Mouse (Mus musculus) telencephalon, adult 2 months (tissue): ENCODE data around the gene Lgals2.

Experiments
- DNase-seq: peaks from one replicate; pipeline ENCODE4 v3.0.0-alpha.2; 2011; ENCODE audit warnings: low read depth, low spot score

Gene Lgals2

DNA sequence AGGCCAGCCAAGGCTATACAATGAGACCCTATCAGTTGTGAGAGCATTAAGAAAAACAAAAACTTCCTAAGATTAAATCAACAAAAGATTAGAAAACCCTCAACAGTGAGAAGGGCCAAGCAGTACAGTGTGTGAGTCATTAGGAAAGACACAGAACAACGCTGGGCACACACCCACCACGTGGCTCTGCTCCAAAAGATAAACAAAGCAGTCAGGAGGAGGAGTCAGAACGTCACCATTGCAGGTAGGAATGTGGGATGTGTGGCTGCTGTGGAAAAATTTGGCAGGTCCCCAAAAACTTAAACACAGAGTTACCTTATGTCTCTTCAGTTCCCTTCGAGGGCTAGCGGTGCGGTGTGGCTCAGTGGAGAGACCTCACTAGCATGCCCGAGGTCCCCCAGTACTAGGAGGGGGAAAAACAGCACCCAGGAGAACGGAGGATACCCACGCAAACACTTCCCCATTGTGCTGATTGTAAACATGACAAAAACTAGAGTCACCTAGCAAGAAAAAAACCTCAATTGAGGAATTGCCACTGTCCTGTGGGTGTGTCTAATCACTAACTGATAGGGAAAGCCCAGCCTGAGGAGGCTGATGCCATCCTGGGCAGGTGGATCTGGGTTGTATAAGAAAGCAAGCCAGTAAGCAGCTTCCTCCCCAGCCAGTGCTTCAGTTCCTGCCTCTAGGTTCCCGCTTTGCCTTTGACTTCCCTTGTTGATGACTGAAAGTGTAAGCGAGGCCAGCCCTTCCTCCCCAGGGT lies 39.8 kb downstream of the Lgals2 start:
- DNase-seq: no peak

DNA sequence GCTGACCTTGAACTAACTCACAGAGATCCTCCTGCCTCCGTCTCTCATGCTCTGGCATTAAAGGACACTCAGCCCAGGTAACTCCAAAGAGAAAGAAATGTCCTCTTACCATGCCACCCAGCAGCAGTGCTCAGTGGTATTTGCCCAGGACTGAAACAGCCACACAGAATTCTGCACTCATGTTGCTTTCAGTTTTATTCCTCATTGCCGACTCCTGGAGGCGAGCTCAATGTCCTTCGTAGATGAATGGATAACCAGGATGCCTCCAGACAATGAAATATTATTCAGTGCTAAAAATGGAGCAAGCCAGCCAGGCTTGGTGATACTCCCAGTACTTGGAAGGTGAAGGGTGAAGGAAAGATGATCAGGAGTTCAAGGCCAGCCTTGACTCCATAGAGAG lies 41.7 kb downstream of the Lgals2 start:
- no peak for DNase-seq

DNA sequence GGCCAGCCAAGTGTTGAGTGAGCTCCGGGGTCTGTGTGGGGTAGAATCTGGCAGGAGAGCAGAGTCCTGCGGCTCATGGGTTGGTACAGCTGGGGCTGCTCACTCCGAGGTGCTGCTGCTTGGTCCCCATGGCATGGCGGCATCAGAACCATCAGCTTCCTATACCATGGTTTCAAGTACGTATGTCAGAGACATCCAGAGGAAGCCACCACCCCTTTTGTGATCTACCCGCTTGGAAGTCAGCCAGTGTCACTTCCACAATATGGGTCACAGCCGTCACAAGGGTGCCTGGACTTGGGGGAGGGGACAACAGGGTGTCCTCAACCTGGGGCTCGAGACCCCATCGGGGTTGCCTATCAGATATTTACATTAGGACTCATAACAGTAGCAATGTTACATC lies 45.2 kb downstream of the Lgals2 start:
- DNase-seq: no peak

DNA sequence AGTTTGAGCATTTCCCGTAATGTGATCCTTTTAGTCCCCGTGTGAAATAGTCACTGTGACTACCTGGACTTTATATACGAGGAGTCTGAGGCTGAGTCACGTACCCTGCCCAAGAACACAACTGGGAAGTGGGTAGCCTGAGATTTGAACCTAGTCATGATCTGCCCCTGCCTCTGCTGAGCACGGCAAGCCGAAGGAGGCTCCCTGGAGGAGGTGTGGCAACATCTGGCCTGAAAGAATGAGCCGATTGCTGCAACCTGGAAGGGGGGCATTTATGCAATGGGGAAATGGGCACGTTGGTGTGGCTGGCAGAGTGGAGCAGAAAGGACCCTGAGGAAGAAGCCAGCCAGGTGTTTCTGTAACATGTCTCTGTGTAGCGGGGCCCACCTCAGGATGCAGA lies 45.6 kb downstream of the Lgals2 start:
- no peak for DNase-seq

DNA sequence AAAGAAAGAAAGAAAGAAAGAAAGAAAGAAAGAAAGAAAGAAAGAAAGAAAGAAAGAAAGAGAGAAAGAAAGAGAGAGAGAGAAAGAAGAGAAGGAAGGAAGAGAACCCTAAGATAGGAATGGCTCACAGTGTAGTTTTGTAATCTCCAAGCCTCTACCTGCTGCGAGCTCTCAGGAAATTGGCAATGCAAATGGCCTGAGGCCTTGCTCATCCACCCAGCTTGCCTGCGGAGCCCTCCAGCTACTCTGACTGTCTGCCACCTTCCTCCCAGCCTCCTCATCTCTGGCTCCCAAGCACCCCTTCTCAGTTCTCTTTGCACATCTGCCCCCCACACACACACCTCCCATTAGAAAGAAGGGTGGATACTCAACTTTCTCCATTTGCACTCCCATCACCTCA lies 46.3 kb downstream of the Lgals2 start:
- no peak for DNase-seq

DNA sequence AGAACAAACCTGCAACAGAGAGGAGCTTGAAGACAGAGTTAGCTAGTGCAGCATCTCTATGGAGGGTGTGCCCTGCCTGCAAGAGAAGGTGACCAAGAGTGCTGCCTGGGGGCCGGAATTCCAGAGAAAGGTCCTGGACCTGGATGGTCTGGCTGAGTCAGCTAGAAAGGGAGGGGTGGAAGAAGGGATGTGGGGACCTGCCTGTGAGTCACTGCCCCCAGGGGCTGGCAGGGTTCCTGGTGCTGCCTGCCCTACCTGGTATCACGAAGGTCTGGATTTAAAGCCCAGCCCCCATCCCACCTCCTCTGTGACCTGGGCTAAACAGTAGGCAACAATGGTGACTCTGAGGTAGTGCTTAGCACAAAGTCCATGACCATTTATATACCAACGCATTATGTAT lies 48.2 kb downstream of the Lgals2 start:
- DNase-seq: no peak

DNA sequence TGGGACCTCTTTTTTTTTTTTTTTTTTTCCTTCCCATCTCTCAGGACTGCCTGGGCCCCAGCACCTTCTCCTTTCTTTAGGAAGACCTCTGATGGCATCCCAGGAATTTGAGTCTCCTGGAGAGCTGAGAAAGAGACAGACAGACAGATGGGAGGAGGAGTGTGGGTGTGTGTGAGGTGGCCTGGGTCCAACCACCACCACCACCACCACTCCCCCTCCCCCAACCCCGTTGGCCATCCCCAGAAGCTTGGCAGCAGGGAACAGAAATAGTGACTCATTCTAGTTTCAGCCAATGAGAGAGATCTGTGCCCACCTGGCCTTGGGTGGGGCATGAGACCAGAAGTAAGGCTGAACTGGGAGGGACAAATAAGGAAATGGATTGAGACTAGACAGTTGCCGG lies 48.7 kb downstream of the Lgals2 start:
- no peak for DNase-seq

DNA sequence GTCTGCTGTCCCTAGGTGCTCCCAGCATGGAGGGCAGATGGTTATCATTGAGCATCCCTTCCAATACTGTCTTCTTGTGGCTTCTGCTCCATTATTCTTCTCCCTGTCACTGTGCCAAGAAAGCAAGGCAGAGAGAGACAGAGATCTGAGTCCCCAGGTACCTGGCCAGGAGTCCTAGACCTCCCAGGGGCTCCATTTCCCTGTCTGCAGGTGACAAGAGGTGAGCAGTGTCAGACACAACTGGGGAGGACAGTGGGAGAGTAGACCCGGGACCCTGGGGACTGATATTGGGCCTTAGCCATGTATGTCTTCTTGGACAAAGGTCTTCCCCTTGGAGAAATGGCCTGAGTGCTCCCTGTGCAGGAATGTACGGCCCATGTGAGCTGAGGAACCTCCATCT lies 50.0 kb downstream of the Lgals2 start:
- no peak for DNase-seq

DNA sequence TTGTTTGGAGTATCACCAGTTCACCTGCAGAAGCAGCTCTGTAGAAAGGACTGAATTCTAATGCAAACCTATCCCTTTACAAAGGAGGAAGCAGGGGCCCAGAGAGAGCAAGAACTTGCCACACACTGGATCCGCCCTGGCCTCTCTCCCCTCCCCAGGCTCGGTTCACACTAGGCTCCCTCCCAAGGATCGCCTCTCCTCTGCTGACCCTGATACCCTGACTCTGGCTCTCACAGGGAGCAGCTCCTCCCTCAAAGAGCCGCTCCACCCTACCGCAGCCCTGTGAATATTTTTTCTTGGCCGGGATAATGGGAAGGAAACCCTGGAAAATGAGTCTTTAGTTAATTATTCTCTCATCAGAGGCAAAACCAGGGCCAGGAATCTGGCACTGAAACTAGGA lies 51.0 kb downstream of the Lgals2 start:
- no peak for DNase-seq

DNA sequence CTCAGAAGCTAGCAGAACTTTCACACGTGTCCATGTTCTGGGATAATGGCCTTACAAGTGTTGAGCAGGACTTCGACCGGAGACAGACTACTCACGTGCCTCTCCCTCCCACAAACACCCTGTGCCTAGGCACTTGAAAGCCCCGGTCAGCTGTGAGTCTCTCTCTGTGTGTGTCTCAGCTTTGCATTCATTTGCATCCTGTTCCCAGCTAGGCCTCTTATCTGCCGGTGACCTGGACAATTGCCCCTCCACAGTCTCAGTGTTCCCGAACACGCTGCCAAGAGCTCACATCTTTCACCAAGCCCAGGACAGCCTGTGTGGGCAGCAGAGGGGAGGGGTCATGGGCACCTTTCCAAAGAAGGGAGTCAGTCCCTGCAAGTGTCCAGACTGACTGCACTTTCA lies 51.8 kb downstream of the Lgals2 start:
- DNase-seq: no peak

DNA sequence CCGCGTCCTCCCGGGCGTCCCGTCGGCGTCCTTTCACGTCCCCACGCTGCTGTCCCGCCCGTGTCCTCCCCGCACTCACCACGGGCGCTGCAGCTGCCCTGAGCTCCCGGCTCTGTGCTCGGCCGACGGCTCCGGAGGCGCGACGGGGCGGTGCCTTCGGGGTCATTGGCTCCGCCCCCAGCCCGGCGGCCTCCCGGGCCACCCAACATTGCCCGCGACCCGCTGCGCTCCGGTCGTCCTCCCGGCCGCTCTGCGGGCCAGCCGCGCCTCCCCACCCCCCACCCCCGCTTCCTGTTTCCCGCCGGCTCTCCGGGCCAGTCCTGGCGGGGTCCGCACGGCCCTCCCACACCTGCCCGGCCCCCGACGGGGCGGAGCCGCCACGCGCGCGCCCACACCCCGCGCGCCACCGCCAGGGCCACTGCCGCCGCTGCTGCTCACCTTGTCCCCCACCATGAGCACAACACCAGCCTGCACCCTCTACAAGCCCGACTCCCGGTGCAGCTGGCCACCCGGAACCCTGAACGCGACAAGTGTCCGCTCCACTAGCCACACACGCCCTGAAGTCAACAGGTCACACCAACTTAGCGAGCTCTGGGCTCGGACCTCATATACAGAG lies 52.4 kb downstream of the Lgals2 start, which contains the start of gene Card10:
TSS of gene Card10 (minus strand) at position 267 of the 616 bp plus-strand sequence.
- no peak for DNase-seq

DNA sequence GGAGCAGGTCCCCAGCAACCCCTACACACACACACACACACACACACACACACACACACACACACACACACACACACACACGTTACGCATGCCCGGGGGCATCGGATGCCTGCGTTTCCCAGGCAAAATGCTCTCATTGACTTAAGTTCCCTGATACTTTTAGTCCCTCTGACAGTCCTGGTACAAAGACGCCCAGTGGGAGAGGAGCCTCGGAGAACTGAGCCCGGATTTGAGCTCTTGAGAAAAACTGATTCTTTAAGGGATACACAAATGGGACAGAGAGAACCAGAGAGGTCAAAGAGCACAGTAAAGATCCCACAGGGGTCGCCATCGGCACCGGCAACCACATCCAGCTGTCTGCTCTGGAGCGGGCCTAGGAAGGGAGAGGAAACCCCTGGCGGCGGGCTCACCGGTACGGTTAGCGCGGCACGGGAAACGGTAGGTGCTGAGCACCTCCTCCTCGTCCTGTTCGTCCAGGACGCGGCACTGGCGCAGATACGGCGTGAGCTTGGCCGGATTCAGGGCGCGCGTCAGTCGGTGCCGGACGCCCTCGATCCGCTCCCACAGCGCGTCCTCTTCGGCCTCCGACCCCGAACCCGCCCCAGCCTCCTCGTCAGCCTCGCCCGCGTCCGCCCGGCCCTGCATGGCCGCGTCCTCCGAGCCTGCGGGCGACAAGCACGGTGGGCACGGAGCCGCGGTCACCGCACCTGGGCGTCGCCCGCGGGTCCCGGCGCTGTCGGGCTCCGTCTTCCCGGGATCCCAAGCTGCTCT lies 53.2 kb downstream of the Lgals2 start:
- DNase-seq: no peak

DNA sequence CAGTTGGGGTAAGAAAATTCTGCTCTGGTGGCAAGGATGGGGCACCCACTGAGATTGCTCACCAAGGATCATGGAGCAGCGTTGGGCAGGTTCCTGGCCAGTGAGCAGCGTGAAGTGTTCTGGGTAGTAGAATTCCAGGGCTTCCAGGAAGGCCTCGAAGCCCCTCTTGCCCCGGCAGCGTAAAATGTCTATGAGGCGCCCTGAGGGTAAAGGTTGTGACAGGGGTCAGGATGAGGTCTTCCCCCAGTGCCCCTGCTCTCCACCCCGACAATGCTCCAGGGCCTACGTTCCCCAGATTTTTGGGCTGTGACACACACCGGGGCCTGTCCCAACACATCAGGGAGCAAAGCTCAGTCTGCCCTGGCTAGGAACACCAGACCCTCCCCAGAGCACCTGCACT lies 53.8 kb downstream of the Lgals2 start:
- no peak for DNase-seq
